Mouse (Mus musculus) ES-E14 (cell line): Measurements from ENCODE around the gene Mast4. TPM values are rescaled to one million over a fixed set of nuclear protein-coding genes. Genes with fewer than 3 reads are reported as not detected.

ENCODE experiments used
- DNase-seq: peaks from one replicate; pipeline ENCODE4 v3.0.0-alpha.2; 2013; ENCODE audit warnings: low read depth, low spot score
- H3K27ac ChIP-seq: 2 replicates; pipeline ENCODE4 v1.5.1; 2012; ENCODE audit warnings: low read depth, mild to moderate bottlenecking, low read length, moderate library complexity, mixed read lengths; ENCODE audit not compliant: poor library complexity, insufficient read depth, severe bottlenecking
- H3K36me3 ChIP-seq: 2 replicates; pipeline ENCODE4 v1.6.1; 2012; ENCODE audit warnings: mild to moderate bottlenecking, low read length, moderate library complexity, mixed read lengths; ENCODE audit not compliant: control insufficient read depth, poor library complexity, insufficient read depth, severe bottlenecking
- H3K4me1 ChIP-seq, 2 experiments: fragments of 150-350 bp in 1 of 2; sonication (generic) in 1 of 2; 2 replicates each; pipeline ENCODE4 v1.6.1; 2012; ENCODE audit warnings: low read length in 2 of 2, mild to moderate bottlenecking in 1 of 2, mixed read lengths in 1 of 2; ENCODE audit not compliant: control insufficient read depth in 2 of 2, insufficient read depth in 2 of 2, poor library complexity in 1 of 2
- H3K4me3 ChIP-seq, 2 experiments: fragments of 150-350 bp in 1 of 2; sonication (generic) in 1 of 2; 2 replicates each; pipeline ENCODE4 v1.5.1; 2012; ENCODE audit warnings: low read length in 2 of 2, low read depth in 1 of 2, mild to moderate bottlenecking in 1 of 2, mixed read lengths in 1 of 2; ENCODE audit not compliant: insufficient read depth in 1 of 2, poor library complexity in 1 of 2, severe bottlenecking in 1 of 2
- H3K9ac ChIP-seq: 2 replicates; pipeline ENCODE4 v1.6.1; 2012; ENCODE audit warnings: low read depth, mild to moderate bottlenecking, low read length, mixed read lengths; ENCODE audit not compliant: poor library complexity, insufficient read depth, severe bottlenecking
- H3K9me3 ChIP-seq: fragments of 150-350 bp; sonication (generic); 2 replicates; pipeline ENCODE4 v1.6.1; 2012; ENCODE audit warnings: low read depth, mild to moderate bottlenecking, low read length; ENCODE audit not compliant: control insufficient read depth, insufficient read depth
- CHD2 ChIP-seq: IDR thresholded peaks from 2 replicates; pipeline ENCODE4 v1.6.1; 2014; ENCODE audit warnings: mild to moderate bottlenecking, low read depth, low read length, inconsistent platforms
- HCFC1 ChIP-seq: IDR thresholded peaks from 2 replicates; pipeline ENCODE4 v1.6.1; 2012; ENCODE audit warnings: low read length, inconsistent platforms, borderline replicate concordance; ENCODE audit not compliant: insufficient read depth
- MAFK ChIP-seq: IDR thresholded peaks from 2 replicates; pipeline ENCODE4 v1.6.1; 2014; ENCODE audit warnings: mild to moderate bottlenecking, low read depth, low read length, inconsistent platforms; ENCODE audit not compliant: insufficient read depth
- ZC3H11A ChIP-seq: IDR thresholded peaks from 2 replicates; pipeline ENCODE4 v1.6.1; 2012; ENCODE audit warnings: low read depth, mild to moderate bottlenecking, inconsistent platforms, low read length, borderline replicate concordance
- ZNF384 ChIP-seq: IDR thresholded peaks from 2 replicates; pipeline ENCODE4 v1.6.1; 2012; ENCODE audit warnings: low read depth, low read length, inconsistent platforms
- in situ Hi-C, 2 experiments: fragments of 600-800 bp; cut with MboI; formaldehyde crosslinking; loops; one replicate each; pipeline ENCODE4 v1.15.1; 2025; ENCODE audit warnings: low sequenced_read_pairs in 2 of 2, inconsistent platforms in 1 of 2; ENCODE audit not compliant: unreplicated experiment in 2 of 2
- total RNA-seq: library from RNA; depleted of rRNA; stranded (reverse); fragments of 300-350 nt; gene quantifications from 2 replicates; pipeline ENCODE4 v1.2.3, GENCODE M21; 2012

Gene Mast4
- total RNA-seq, 1 experiment, result 8.3 TPM

DNA sequence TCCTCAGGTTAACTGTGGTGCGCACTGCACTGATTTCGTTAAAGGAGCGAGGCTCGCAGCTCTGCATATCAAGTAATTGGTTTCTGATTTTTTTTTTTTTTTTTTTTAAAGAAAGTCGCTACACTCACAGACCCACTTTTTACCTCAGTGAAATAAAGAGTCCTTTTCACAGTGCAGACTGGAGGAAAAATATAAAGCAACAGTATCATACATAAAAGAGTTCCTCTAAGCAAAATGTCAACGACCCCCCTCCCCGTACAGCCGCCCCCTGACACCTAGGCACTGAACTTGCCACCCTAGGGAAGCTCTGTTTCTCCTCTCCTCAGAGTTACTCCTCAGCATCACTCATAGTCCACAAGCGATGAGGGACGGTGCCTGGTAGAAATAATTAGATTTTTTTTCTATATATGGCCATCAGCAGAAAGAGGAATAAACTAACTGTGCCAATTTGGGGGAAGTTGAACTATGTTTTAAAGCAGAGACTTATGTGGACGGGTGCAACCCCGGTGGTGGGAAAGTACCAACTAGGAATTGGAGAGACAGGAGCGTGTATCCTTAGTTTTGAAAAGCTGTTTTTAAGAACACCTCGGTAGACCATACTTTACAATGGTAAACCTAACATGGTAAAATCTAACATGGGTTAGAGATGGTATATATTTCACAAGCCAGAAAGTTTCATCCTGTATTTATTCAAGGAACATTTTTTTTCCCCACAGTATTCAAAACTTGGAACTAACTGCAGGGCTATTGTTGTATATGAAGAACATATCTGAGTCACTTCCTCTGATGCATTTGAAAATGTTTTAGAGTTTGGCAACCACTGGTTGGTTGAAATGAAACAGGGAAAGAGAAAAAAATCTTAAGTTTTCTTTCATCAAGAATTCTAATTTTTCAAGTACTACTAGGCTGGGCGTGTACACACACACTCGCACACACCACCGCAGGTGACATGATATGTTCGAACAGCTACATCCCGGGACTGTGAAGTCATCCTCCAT, 375.7 kb downstream of the Mast4 start:
- Histone ChIP-seq H3K27ac (peak overlapping the region; percentile 53; the same call in 1 of the 2 replicates), H3K9ac (no peak overlapping the region), H3K4me3 (no peak overlapping the region), H3K36me3 (no peaks in the 10 kb centered on the region), H3K9me3 (no peaks in the 10 kb centered on the region), H3K4me1 (peaks cover 2 to 6% of the 10 kb centered on the region in 2 experiments; a peak in 2 of 4 replicates)
- DNase-seq, result no peak
- in situ Hi-C loops, result no loop called here
- TF ChIP-seq MAFK (no peak), ZNF384 (no peak), ZC3H11A (no peak)

DNA sequence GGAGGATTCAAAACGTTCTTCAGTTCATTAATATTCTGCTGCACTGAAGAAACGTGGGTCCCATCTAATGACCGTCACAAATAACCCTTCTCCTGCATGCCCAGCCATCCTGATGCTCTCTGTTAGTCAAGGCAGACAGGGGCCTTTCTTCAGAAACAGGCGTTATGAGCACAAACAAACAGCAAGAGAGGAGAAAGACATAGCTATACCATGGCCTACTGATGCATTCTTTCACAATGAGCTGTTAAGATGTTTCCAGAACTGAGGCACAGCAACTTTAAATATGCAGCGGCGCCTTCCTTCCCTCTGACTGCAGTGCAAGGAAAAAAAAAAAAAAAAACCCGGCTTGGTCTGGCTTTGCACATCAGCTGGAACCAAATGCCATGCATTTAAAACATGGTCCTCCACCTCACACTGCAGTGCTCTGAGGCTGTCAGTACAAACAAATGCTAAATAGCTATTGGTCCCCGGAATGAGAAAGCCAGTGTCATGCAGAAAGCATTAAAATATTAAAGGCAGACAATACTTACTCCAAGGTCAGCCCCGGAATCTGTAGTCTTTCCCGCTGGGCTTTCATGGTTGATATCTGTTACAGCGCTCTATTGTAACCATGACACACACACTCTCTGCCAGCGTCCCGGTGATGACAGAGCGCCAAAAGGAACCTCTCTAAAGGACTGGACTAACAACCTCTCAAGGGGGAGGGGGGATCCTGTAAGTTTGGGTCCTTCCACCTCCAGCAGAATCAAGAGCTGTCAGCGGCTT, 376.6 kb downstream of the Mast4 start:
- Histone ChIP-seq H3K36me3 (no peaks in the 10 kb centered on the region), H3K27ac (no peak overlapping the region), H3K9me3 (no peaks in the 10 kb centered on the region), H3K9ac (no peak overlapping the region), H3K4me3 (no peak overlapping the region), H3K4me1 (peaks cover 2 to 6% of the 10 kb centered on the region in 2 experiments; a peak in 2 of 4 replicates)
- DNase-seq, result peak; percentile 29
- TF ChIP-seq HCFC1 (no peak), ZNF384 (peak; percentile 78), MAFK (no peak)
- in situ Hi-C loops, result no loop called here

- H3K4me1 ChIP-seq, result peaks cover 2 to 6% of the 10 kb centered on the region in 2 experiments; a peak in 2 of 4 replicates
- no peaks in the 10 kb centered on the region for H3K9me3 ChIP-seq
- H3K27ac ChIP-seq, result no peak overlapping the region
- H3K4me3 ChIP-seq, result no peak overlapping the region
- in situ Hi-C loops, result no loop called here
- TF ChIP-seq ZNF384 (no peak), MAFK (no peak), HCFC1 (no peak), CHD2 (no peak), ZC3H11A (no peak)
- H3K36me3 ChIP-seq, result no peaks in the 10 kb centered on the region
- H3K9ac ChIP-seq, result no peak overlapping the region
- no peak for DNase-seq
Observed at GRCm38 (mm10) chr13:102955506-102955905, 378.8 kb downstream of the Mast4 start.

DNA sequence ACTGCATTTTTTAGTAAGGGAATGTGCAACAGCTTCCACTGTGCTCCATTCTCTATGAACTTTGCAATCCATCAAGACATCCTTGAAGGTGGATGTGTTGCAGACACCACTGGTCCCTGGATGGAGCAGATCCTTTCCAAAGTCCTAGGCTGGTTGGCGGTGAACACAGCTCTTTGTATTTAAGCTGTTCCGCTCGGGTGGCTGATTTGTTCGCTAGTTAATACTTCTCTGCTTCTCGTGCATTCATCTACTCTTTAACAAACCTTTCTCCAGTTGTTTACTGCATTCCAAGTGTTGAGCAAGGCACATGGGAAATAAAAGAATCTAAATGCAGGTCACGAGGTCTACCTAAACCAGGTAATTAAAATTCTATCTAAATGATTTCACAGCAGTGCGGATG, 384.5 kb downstream of the Mast4 start:
- Histone ChIP-seq H3K4me3 (no peak overlapping the region), H3K4me1 (no peaks in the 10 kb centered on the region), H3K9ac (no peak overlapping the region), H3K36me3 (no peaks in the 10 kb centered on the region), H3K9me3 (no peaks in the 10 kb centered on the region), H3K27ac (no peak overlapping the region)
- in situ Hi-C loops, result no loop called here
- TF ChIP-seq CHD2 (no peak), ZNF384 (no peak), HCFC1 (no peak), ZC3H11A (no peak), MAFK (no peak)
- DNase-seq, result no peak
